Comparison of ENCODE assay signal across 8 mouse cellular contexts in the genomic region with DNA sequence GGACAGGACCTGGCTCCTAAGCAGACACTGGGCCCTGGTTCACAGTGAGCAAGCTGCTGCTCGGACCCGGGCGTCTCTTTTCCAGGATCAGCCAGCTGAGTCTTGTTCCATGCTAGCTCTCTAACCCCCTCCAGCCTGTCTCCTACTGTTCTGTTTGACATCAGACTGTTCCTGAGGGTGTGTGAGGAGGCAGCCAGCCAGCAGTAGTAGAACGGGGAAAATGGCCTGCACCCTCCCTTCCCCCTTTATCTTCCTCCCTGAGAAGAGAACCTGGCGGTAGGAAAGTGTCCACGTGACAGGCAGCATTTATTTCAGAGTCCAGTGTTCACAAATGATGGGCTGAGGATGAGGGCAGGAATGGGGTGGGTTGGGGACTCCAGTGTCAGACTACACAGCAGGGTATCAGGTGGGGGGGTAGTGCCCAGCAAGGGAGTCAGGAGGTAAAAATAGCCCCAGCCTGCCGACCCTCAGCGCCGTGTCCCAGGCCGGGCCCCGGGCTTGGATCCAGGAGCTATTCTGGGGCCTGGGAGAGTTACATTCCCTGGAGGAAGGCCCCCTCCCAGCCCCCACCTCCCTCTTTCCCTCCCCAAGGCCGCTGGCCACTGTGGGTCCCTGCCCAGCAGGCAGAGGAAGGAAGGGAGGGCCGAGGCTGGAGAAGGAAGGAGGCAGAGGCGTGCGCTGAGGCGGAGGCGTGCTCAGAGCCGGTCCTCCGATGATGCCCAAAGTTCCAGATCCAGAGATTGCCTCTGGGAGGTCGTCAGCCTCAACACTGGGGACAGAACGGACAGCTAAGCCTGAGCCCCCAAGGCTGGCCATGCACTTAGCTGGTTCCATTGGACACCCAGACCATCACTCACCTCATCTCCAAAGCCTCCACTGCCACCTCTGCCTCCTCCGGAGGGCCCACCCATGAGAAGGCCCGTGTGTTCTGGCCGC. TPM values are rescaled to one million over a fixed set of nuclear protein-coding genes. Genes with fewer than 3 reads are reported as not detected.
DNase-seq lines count a peak whose midpoint lies in the region; ATAC-seq lines count a peak whose summit lies in the region.

No protein-coding gene starts in this region.

- H3K9ac ChIP-seq in liver, embryonic 13.5 days: no peak overlapping the region

- 0 out of 2 replicates have a peak, but pooled peaks have one; percentile 21 for ATAC-seq in liver, embryonic 13.5 days (ENCODE audit: low read depth)

- DNase-seq in R1 (ENCODE audit: low read depth, low spot score) (peak; percentile 36), adipocyte (ENCODE audit: low spot score) (no peak)
- peak; percentile 73 to 82 for DNase-seq in adrenal gland, postnatal 36 days
- peak; percentile 92 to 94 for DNase-seq in heart, postnatal 10 days
- DNase-seq in liver, embryonic 13.5 days: no peak
- no peak for DNase-seq in spleen, adult 18-20 months
- DNase-seq in urinary bladder, postnatal 36 days (ENCODE audit: low spot score in 2 of 2): no peak
- DNase-seq in layer of hippocampus, postnatal 25 days (ENCODE audit: extremely low spot score in 1 of 2, low spot score in 1 of 2): no peak

- no peak overlapping the region for H3K27ac ChIP-seq in liver, embryonic 13.5 days

- H3K4me3 ChIP-seq in liver, embryonic 13.5 days (replicated peaks): no peak overlapping the region

- H3K9me3 ChIP-seq in liver, embryonic 13.5 days (replicated peaks): no peaks in the 10 kb centered on the region

- peaks cover 7% of the 10 kb centered on the region; the same call in 1 of the 2 replicates for H3K27me3 ChIP-seq in liver, embryonic 13.5 days

- peaks cover 10% of the 10 kb centered on the region for H3K4me1 ChIP-seq in liver, embryonic 13.5 days (replicated peaks)

- H3K36me3 ChIP-seq in liver, embryonic 13.5 days: no peaks in the 10 kb centered on the region

- intact Hi-C loops in heart, postnatal 10 days (cut with DNase I): no loop called here

- no peak overlapping the region for H3K4me2 ChIP-seq in liver, embryonic 13.5 days

- WGBS in liver, embryonic 13.5 days (ENCODE audit: insufficient replicate concordance): 34% methylated on average over 24 of the region's 24 CpGs

RNA-seq across cellular contexts. Expression of a gene that starts 5.8 kb away (rescaled TPM):
- 100 to 1,000 TPM in 1 of 2 experiments, 10 to 100 TPM in 1; 70.0 to 115 TPM for total RNA-seq in adrenal gland, postnatal 36 days (2021)
- 10 to 100 TPM; 43.1 to 45.2 TPM for total RNA-seq in heart, postnatal 10 days (2021)
- 17.9 and 18.2 TPM in 2 replicates for polyA plus RNA-seq in liver, embryonic 13.5 days (2015; fragmentation: Nextera tagmentation; extraction: Ambion mirVana)
- 1 to 10 TPM; 7.9 to 9.1 TPM for total RNA-seq in layer of hippocampus, postnatal 25 days (2021)

RNA-seq across cellular contexts. Expression of a gene that starts 14.7 kb away (rescaled TPM):
- 10 to 100 TPM; 43.5 to 53.8 TPM for total RNA-seq in adrenal gland, postnatal 36 days (2021)
- total RNA-seq in heart, postnatal 10 days (2021): 100 to 1,000 TPM; 299 to 317 TPM
- 7.2 and 7.9 TPM in 2 replicates for polyA plus RNA-seq in liver, embryonic 13.5 days (2015; fragmentation: Nextera tagmentation; extraction: Ambion mirVana)
- total RNA-seq in layer of hippocampus, postnatal 25 days (2021): 10 to 100 TPM in 1 of 2 experiments, 1 to 10 TPM in 1; 8.7 to 11.4 TPM

RNA-seq across cellular contexts. Expression of a gene that starts 40.5 kb away (rescaled TPM):
- total RNA-seq in adrenal gland, postnatal 36 days (2021): not detected
- total RNA-seq in heart, postnatal 10 days (2021): under 1 TPM in 1 of 2 experiments, not detected in 1; 0.50 TPM
- polyA plus RNA-seq in liver, embryonic 13.5 days (2015; fragmentation: Nextera tagmentation; extraction: Ambion mirVana): 1.2 and 1.3 TPM in 2 replicates
- not detected for total RNA-seq in layer of hippocampus, postnatal 25 days (2021)

RNA-seq across cellular contexts. Expression of a gene that starts 40.9 kb away (rescaled TPM):
- 100 to 1,000 TPM; 124 to 135 TPM for total RNA-seq in adrenal gland, postnatal 36 days (2021)
- 100 to 1,000 TPM; 129 to 131 TPM for total RNA-seq in heart, postnatal 10 days (2021)
- 125 and 138 TPM in 2 replicates for polyA plus RNA-seq in liver, embryonic 13.5 days (2015; fragmentation: Nextera tagmentation; extraction: Ambion mirVana)
- 100 to 1,000 TPM; 109 TPM for total RNA-seq in layer of hippocampus, postnatal 25 days (2021)

RNA-seq across cellular contexts. Expression of a gene that starts 57.1 kb away (rescaled TPM):
- total RNA-seq in adrenal gland, postnatal 36 days (2021): 1,000 to 10,000 TPM in 1 of 2 experiments, 100 to 1,000 TPM in 1; 927 to 1,142 TPM
- 100 to 1,000 TPM; 268 to 276 TPM for total RNA-seq in heart, postnatal 10 days (2021)
- 1,390 and 1,411 TPM in 2 replicates for polyA plus RNA-seq in liver, embryonic 13.5 days (2015; fragmentation: Nextera tagmentation; extraction: Ambion mirVana)
- total RNA-seq in layer of hippocampus, postnatal 25 days (2021): 1,000 to 10,000 TPM; 2,615 to 2,768 TPM

Comparison
In these comparisons a context has a peak if more than half of its experiments do, and no peak if none do; other contexts are left out.
1. DNase-seq: peak in R1 (single experiment), adrenal gland, postnatal 36 days (2 of 2) and heart, postnatal 10 days (2 of 2); none in liver, embryonic 13.5 days (single experiment), adipocyte (single experiment), spleen, adult 18-20 months (0 of 2), urinary bladder, postnatal 36 days (0 of 2) and layer of hippocampus, postnatal 25 days (0 of 2).
2. RNA of a gene that starts 5.8 kb away (total RNA-seq): 70.0 to 115 TPM in adrenal gland, postnatal 36 days and 43.1 to 45.2 TPM in heart, postnatal 10 days; 7.9 to 9.1 TPM in layer of hippocampus, postnatal 25 days; every median in the first group is over 4 times any median in the second.
3. RNA of a gene that starts 14.7 kb away (total RNA-seq): 299 to 317 TPM in heart, postnatal 10 days; 43.5 to 53.8 TPM in adrenal gland, postnatal 36 days and 8.7 to 11.4 TPM in layer of hippocampus, postnatal 25 days; every median in the first group is over 4 times any median in the second.